Mouse (Mus musculus): ENCODE data around the gene Msi2. TPM values are rescaled to one million over a fixed set of nuclear protein-coding genes. Genes with fewer than 3 reads are reported as not detected.

Msi2 gene
- polyA plus RNA-seq, 1 experiment from 2014 or later, result 20.2 TPM

DNA sequence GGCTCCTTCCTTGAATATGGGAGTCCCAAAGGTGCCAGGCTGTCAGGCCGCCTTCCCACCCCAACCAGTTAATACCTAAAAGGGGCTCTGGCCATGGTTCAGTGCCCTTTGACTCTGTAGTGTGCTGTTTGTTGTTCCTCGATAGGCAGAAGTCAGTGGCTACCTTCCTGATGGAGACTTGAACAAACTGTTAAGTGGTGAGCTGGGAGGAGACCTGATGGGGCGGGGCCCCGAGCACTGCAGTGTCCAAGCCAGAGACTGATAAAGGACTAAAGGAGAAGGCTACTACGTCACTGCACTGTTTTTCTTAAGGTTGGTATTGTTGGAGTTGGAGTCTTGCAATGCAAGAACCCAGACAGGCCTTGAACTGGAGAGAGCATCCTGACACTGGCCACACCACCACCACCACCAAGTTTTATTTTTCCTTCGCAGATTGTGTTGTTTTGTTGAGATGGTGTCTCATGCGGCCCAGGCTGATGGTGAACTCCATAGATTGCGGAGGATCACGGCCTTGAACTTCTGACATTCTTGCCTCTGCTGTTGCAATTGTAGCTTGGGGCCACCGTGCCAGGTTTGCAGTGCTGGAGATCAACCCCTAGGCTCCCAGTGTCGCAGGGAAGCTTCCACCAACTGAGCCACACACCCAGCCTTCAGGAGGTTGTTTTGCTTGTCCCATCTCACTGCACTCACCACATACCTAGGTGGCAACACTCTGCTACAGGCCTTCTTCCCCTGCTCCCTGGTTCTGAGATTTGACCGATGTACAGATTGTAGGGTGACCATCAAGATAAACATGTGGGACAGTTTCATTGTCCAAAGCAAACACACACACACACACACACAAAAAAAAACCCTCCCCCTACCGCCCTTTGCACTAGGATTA is 2.2 kb upstream of the Msi2 start:
- no peaks in the 10 kb centered on the region for H3K9me3 ChIP-seq
- H3K4me1 ChIP-seq, result peaks cover 49% of the 10 kb centered on the region
- no peaks in the 10 kb centered on the region for H3K36me3 ChIP-seq (replicated peaks)
- WGBS, result 68% methylated on average over 13 of the region's 13 CpGs
- H3K4me3 ChIP-seq, result no peak overlapping the region
- no peaks in the 10 kb centered on the region for H3K27me3 ChIP-seq (replicated peaks; ENCODE audit: low read depth, poor library complexity, severe bottlenecking)
- DNase-seq (ENCODE audit: low spot score), result no peak
- peak overlapping the region; percentile 40 for H3K27ac ChIP-seq (replicated peaks)

GRCm38 (mm10) chr11:88719601-88720000 is 1.3 kb upstream of the Msi2 start:
- DNase-seq (ENCODE audit: low spot score), result no peak
- peak overlapping the region; percentile 79 for H3K4me3 ChIP-seq
- H3K27ac ChIP-seq (replicated peaks), result no peak overlapping the region
- WGBS, result 60% methylated on average over 3 of the region's 3 CpGs
- H3K4me1 ChIP-seq, result peaks cover 58% of the 10 kb centered on the region
- peaks cover 7% of the 10 kb centered on the region for H3K36me3 ChIP-seq (replicated peaks)
- H3K27me3 ChIP-seq (replicated peaks; ENCODE audit: low read depth, poor library complexity, severe bottlenecking), result no peaks in the 10 kb centered on the region
- H3K9me3 ChIP-seq, result no peaks in the 10 kb centered on the region

DNA sequence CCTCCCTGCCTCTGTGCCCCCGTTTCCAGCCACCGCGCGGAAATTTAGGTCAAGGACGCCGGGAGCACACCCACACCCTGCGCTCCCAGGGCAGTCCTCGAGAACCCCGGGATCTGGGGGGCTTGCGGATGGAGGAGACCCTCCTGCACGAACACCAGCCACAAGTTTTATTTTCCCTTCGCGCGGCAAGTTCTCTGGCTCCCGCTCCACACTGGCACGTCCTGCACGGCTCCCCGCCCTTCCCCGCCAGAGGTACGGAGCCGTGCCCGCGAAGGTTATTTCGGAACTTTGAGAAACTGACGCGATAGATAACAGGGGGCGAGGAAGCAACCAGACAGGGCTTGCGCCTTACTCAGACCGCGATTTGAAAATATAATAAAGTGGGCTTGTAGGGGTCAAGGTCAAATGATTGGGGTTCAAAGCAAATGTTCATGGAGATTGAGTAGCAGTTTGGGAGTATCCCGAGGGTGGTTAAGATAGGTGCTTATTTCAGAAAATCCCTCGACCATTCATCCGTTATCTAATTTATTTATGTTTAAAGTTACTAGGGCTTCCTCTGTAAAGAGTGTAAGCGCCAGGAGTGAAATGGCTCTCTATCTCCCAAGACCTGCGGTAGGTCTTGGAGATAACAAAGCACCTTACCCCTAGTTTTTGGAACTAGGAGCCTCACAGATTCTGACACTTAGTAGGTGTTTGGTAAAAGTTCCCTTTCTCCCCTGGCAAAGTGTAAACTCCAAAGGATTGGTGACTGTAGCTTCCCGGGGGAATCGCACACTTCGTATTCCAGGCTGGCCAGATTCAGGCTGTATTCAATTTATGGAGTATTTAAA is 668 bp upstream of the Msi2 start:
- H3K36me3 ChIP-seq (replicated peaks), result peaks cover 14% of the 10 kb centered on the region
- no peaks in the 10 kb centered on the region for H3K9me3 ChIP-seq
- 4% methylated on average over 38 of the region's 38 CpGs for WGBS
- H3K4me3 ChIP-seq, result peak overlapping the region; percentile 79
- peak overlapping the region; percentile 97 for H3K27ac ChIP-seq (replicated peaks)
- no peaks in the 10 kb centered on the region for H3K27me3 ChIP-seq (replicated peaks; ENCODE audit: low read depth, poor library complexity, severe bottlenecking)
- DNase-seq (ENCODE audit: low spot score), result no peak
- H3K4me1 ChIP-seq, result peaks cover 64% of the 10 kb centered on the region

DNA sequence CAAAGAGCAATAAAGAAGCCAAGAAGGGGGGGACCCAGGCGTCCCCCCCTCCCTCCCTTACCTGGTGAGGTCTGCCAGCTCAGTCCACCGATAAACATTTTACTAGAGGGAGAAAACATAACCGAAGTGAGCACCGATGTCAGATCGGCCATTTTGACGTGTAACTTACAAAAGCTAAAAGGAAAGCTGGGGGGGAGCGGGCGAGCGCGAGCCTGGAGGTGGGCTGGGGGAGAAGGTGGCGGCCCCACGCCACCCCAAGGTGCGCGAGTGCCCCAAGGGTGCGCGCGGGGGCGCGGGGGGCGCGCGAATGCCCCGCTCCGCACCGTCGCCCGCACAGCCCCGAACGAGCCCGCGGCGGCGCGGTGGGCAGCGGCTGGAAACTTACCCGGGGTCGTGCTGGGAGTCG is 666 bp downstream of the Msi2 start:
- WGBS, result under 1% methylated on average over 38 of the region's 38 CpGs
- Histone ChIP-seq H3K9me3 (no peaks in the 10 kb centered on the region), H3K36me3 (replicated peaks) (peaks cover 22% of the 10 kb centered on the region), H3K4me3 (peak overlapping the region; percentile 79), H3K4me1 (peaks cover 72% of the 10 kb centered on the region), H3K27ac (replicated peaks) (peak overlapping the region; percentile 97), H3K27me3 (replicated peaks; ENCODE audit: low read depth, poor library complexity, severe bottlenecking) (no peaks in the 10 kb centered on the region)
- no peak for DNase-seq (ENCODE audit: low spot score)

DNA sequence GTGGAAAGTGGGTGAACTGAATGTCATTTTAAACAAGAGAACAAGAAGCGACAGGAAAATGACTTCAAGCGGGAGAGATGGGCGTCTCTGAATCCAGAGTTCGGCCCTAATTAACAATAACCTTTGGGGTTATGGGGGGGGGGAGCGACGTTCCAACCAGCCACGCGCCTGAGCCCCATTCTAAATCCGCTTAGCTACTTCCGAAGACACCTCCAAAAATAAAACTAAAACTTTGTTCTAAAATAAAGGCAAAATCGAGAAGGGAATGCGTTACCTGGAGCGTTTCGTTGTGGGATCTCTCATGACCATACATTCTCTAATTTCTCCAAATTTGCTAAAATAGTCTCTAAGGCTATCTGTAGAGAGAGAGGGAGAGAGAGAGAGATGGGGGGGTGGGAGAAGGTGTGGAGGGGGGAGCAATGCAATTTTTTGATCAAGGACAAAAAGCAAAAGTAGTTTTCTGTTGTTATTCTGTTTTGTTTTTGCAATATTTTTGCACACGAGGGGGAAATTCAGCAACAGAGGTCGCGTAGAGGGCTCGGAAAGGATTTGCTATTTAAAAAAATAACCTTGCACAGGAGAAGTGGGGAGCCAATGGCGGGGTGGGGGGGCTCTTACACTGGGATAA is 1.2 kb downstream of the Msi2 start:
- Histone ChIP-seq H3K36me3 (replicated peaks) (peaks cover 27% of the 10 kb centered on the region), H3K27me3 (replicated peaks; ENCODE audit: low read depth, poor library complexity, severe bottlenecking) (no peaks in the 10 kb centered on the region), H3K27ac (replicated peaks) (peak overlapping the region; percentile 97), H3K4me3 (peak overlapping the region; percentile 79), H3K9me3 (no peaks in the 10 kb centered on the region), H3K4me1 (peaks cover 72% of the 10 kb centered on the region)
- WGBS, result under 1% methylated on average over 19 of the region's 19 CpGs
- DNase-seq (ENCODE audit: low spot score), result peak; percentile 44

DNA sequence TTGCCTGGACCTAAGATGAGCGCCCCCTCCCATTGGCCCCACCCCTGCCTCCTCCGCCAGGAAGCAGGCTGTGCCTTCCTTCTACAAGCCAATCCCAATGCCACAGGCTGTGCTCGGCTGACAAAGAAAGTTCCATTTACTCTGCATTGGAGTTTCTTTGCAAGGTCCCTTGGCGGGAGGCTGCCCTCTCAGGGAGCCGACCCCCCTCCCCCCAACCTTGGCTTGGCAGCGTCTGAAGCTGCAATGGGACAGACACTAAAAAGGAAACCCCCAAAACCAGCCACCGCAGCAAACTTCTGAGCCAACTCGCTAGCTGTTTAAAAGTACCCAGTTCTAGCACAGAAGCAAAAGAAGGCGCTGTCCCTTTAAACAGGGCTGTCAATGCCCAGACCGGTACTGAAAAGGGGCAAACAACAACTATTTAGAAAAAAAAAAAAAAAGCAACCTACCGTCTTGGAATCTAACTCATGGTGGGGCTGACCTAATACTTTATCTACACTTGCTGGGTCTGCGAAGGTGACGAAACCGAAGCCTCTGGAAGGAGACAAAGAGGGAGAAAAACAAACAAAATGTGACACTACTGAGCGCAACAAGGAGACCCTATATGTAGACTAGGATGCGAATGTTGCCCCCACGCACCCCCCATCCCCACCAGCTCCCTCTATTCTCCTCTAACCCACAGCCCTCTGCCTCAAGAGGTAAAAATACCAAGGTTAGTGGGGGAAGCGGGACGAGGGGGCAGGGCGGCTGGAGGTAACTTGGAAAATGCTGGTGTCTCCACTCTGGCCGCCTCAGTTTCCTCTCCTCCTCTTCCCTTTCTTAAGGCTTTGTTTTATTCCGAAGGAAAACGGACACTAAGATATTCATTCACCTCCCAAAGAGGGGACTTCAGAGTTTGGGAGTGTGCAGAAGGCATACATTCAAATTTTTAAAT is 2.0 kb downstream of the Msi2 start:
- H3K4me1 ChIP-seq, result peaks cover 65% of the 10 kb centered on the region
- peak overlapping the region; percentile 79 for H3K4me3 ChIP-seq
- no peaks in the 10 kb centered on the region for H3K9me3 ChIP-seq
- DNase-seq (ENCODE audit: low spot score), result peak; percentile 69
- WGBS, result under 1% methylated on average over 23 of the region's 23 CpGs
- H3K36me3 ChIP-seq (replicated peaks), result peaks cover 35% of the 10 kb centered on the region
- H3K27me3 ChIP-seq (replicated peaks; ENCODE audit: low read depth, poor library complexity, severe bottlenecking), result no peaks in the 10 kb centered on the region
- H3K27ac ChIP-seq (replicated peaks), result peak overlapping the region; percentile 97

GRCm38 (mm10) chr11:88715299-88715698 is 3.0 kb downstream of the Msi2 start:
- DNase-seq (ENCODE audit: low spot score), result no peak
- H3K4me3 ChIP-seq, result peak overlapping the region; percentile 79
- H3K27ac ChIP-seq (replicated peaks), result peak overlapping the region; percentile 97
- H3K36me3 ChIP-seq (replicated peaks), result peaks cover 46% of the 10 kb centered on the region
- H3K27me3 ChIP-seq (replicated peaks; ENCODE audit: low read depth, poor library complexity, severe bottlenecking), result no peaks in the 10 kb centered on the region
- H3K9me3 ChIP-seq, result no peaks in the 10 kb centered on the region
- peaks cover 57% of the 10 kb centered on the region for H3K4me1 ChIP-seq
- 35% methylated on average over 7 of the region's 7 CpGs for WGBS

GRCm38 (mm10) chr11:88714127-88714526 is 4.2 kb downstream of the Msi2 start:
- 77% methylated on average over 7 of the region's 7 CpGs for WGBS
- Histone ChIP-seq H3K36me3 (replicated peaks) (peaks cover 57% of the 10 kb centered on the region), H3K4me3 (peak overlapping the region; percentile 79), H3K4me1 (peaks cover 57% of the 10 kb centered on the region), H3K27ac (replicated peaks) (no peak overlapping the region), H3K9me3 (no peaks in the 10 kb centered on the region), H3K27me3 (replicated peaks; ENCODE audit: low read depth, poor library complexity, severe bottlenecking) (no peaks in the 10 kb centered on the region)
- DNase-seq (ENCODE audit: low spot score), result no peak

GRCm38 (mm10) chr11:88713479-88713878 is 4.8 kb downstream of the Msi2 start:
- no peak for DNase-seq (ENCODE audit: low spot score)
- 62% methylated on average over 9 of the region's 9 CpGs for WGBS
- peak overlapping the region; percentile 79 for H3K4me3 ChIP-seq
- H3K4me1 ChIP-seq, result peaks cover 57% of the 10 kb centered on the region
- H3K27me3 ChIP-seq (replicated peaks; ENCODE audit: low read depth, poor library complexity, severe bottlenecking), result no peaks in the 10 kb centered on the region
- peaks cover 64% of the 10 kb centered on the region for H3K36me3 ChIP-seq (replicated peaks)
- no peak overlapping the region for H3K27ac ChIP-seq (replicated peaks)
- no peaks in the 10 kb centered on the region for H3K9me3 ChIP-seq

DNA sequence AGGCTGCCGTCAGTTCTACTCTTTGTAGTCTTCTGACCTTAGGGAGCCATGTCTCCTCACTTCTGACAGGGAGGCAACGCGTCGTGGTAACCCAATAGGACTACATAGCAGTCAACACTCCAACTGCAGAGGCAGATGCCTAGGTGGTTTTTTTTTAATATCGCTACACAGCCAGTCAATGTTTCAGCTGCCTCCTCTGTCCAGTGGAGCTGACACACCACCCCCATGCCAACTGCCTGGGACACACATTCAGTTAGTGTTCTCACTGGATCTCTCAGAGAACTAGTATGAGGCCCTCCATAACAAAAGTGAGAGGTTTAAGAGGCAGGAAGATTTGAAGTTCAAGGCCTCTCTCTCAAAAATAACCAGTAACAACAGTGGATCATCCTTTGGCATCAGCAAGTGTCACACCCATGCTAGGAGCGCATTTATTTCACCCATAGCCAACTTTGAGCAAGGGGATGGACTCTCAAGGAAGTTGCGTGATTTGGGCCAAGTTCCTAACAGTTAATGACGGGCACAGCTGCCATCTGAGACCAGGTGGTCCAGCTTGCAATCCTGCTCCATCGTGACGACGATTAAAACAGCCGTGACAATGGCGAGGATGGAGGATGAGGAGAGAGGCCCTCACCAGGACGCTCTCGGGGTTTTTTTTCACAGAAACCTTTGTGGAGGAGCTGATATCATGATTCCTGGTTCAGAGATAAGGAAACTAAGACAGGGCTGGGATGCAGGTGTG is 8.3 kb downstream of the Msi2 start:
- DNase-seq (ENCODE audit: low spot score), result no peak
- H3K27me3 ChIP-seq (replicated peaks; ENCODE audit: low read depth, poor library complexity, severe bottlenecking), result no peaks in the 10 kb centered on the region
- H3K4me1 ChIP-seq, result peaks cover 72% of the 10 kb centered on the region
- no peaks in the 10 kb centered on the region for H3K9me3 ChIP-seq
- no peak overlapping the region for H3K27ac ChIP-seq (replicated peaks)
- 88% methylated on average over 15 of the region's 15 CpGs for WGBS
- H3K4me3 ChIP-seq, result no peak overlapping the region
- H3K36me3 ChIP-seq (replicated peaks), result peaks cover 94% of the 10 kb centered on the region

GRCm38 (mm10) chr11:88707228-88707775 is 11.0 kb downstream of the Msi2 start:
- Histone ChIP-seq H3K27ac (replicated peaks) (peak overlapping the region; percentile 10; the same call in 1 of the 2 replicates), H3K27me3 (replicated peaks; ENCODE audit: low read depth, poor library complexity, severe bottlenecking) (no peaks in the 10 kb centered on the region), H3K4me1 (peaks cover 81% of the 10 kb centered on the region), H3K4me3 (no peak overlapping the region), H3K36me3 (replicated peaks) (peaks cover 99% of the 10 kb centered on the region), H3K9me3 (no peaks in the 10 kb centered on the region)
- DNase-seq (ENCODE audit: low spot score), result no peak
- 53% methylated on average over 11 of the region's 11 CpGs for WGBS

Measured in embryonic facial prominence, embryonic 10.5 days (tissue).